ENCODE assay signal across 20 mouse cellular contexts in the genomic region with DNA sequence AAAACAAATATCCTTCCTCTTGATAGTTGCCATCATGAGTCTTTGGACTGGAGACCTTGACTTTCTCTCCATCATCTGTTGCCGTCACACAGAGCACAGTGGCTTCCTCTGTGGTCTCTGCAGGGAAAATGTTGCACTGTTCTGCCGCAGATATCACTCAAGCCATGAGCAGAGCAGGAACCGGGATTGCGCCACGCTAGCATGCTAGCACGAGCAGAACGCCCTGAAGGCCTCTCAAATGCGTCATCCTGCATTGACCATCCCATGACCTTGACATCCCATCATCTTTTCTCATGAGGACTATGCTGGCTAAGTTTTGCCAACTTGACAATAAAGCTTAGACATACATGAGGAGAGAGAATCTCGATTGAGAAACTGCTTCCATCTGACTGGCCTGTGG.
DNase-seq lines count a peak whose midpoint lies in the region; ATAC-seq lines count a peak whose summit lies in the region.
"Had no signal": no experiment of that assay in that cellular context is flagged by ENCODE, and none has a peak within 500 bp of the region (broad histone marks: within the 10 kb centered on the region; RNA-seq: fewer than 3 reads in every experiment).

No protein-coding gene starts in this region.

- 21% methylated on average over 9 of the region's 9 CpGs for WGBS in macrophage (ENCODE audit: missing documents)
- WGBS in kidney, embryonic 15.5 days, result 89% methylated on average over 9 of the region's 9 CpGs

- peak overlapping the region; percentile 51 for H3K27ac ChIP-seq in macrophage
- H3K27ac ChIP-seq in kidney, embryonic 15.5 days, result no peak overlapping the region
- H3K27ac ChIP-seq: forebrain, embryonic 13.5 days; midbrain, embryonic 15.5 days had no signal

- no peaks in the 10 kb centered on the region for H3K4me1 ChIP-seq in kidney, embryonic 15.5 days
- H3K4me1 ChIP-seq: forebrain, embryonic 13.5 days; midbrain, embryonic 15.5 days had no signal

- peak; percentile 5 to 37 for DNase-seq in adrenal gland, adult (ENCODE audit: inconsistent age in 2 of 2, low spot score in 1 of 2)
- DNase-seq in adrenal gland, postnatal 10 days, result no peak
- DNase-seq in lung, postnatal 4 days, result peak; percentile 35 to 49
- DNase-seq in lung, postnatal 10 days, result no peak
- DNase-seq in natural killer cell, adult 2 months (ENCODE audit: low spot score in 2 of 2), result no peak
- no peak for DNase-seq in testis, postnatal 14 days (ENCODE audit: low spot score)
- DNase-seq: cerebellum, adult 9-10 months; gastrocnemius, postnatal 14 days; kidney, adult 18-20 months; kidney, postnatal 10 days; layer of hippocampus, postnatal 36 days; lung, adult 2 months; retina, postnatal 1 day; thymus, postnatal 25 days had no signal

- H3K79me2 ChIP-seq in macrophage (ENCODE audit: inconsistent target), result no peaks in the 10 kb centered on the region

- ATAC-seq in kidney, embryonic 15.5 days (replicated peaks; ENCODE audit: low FRiP score), result no peak
- ATAC-seq: CD4-positive, CD25-positive, alpha-beta regulatory T cell, adult 4 months; forebrain, embryonic 13.5 days; midbrain, embryonic 15.5 days had no signal

- H3K36me3 ChIP-seq in macrophage (ENCODE audit: inconsistent target), result no peaks in the 10 kb centered on the region
- H3K36me3 ChIP-seq in kidney, embryonic 15.5 days, result no peaks in the 10 kb centered on the region
- H3K36me3 ChIP-seq: G1E; midbrain, embryonic 15.5 days had no signal

- H3K4me2 ChIP-seq in kidney, embryonic 15.5 days, result no peak overlapping the region
- H3K4me2 ChIP-seq: forebrain, embryonic 13.5 days; midbrain, embryonic 15.5 days had no signal

- no peak overlapping the region for H3K4me3 ChIP-seq in macrophage (ENCODE audit: inconsistent target)
- no peak overlapping the region for H3K4me3 ChIP-seq in kidney, embryonic 15.5 days (replicated peaks)
- H3K4me3 ChIP-seq: forebrain, embryonic 13.5 days; midbrain, embryonic 15.5 days had no signal

- no peaks in the 10 kb centered on the region for H3K27me3 ChIP-seq in kidney, embryonic 15.5 days
- H3K27me3 ChIP-seq: forebrain, embryonic 13.5 days; midbrain, embryonic 15.5 days had no signal

- no peaks in the 10 kb centered on the region for H3K9me3 ChIP-seq in kidney, embryonic 15.5 days (replicated peaks)
- H3K9me3 ChIP-seq: forebrain, embryonic 13.5 days; midbrain, embryonic 15.5 days had no signal

- H3K9ac ChIP-seq in kidney, embryonic 15.5 days, result no peak overlapping the region
- H3K9ac ChIP-seq: forebrain, embryonic 13.5 days; midbrain, embryonic 15.5 days had no signal

Comparison
In these comparisons a context has a peak if more than half of its experiments do, and no peak if none do; other contexts are left out.
1. DNase-seq: peak in adrenal gland, adult (2 of 2) and lung, postnatal 4 days (2 of 2); none in adrenal gland, postnatal 10 days (single experiment), lung, postnatal 10 days (single experiment), natural killer cell, adult 2 months (0 of 2) and testis, postnatal 14 days (single experiment).